Mouse (Mus musculus): Measurements from ENCODE around the gene Hoxa4.

- TF ChIP-seq CTCF (IDR thresholded peaks at IDR 0.05; ENCODE audit: insufficient read depth, low read depth, low read length) = no peak
- no peak for TF ChIP-seq POLR2A (IDR thresholded peaks at IDR 0.05; ENCODE audit: insufficient read depth, low read depth, low read length)
Measured at GRCm38 (mm10) chr6:52238976-52239375, 47.4 kb upstream of the Hoxa4 start.

Data from olfactory bulb, adult 2 months (tissue).